Mouse (Mus musculus): ENCODE measurements around the gene Ncoa1. TPM values are rescaled to one million over a fixed set of nuclear protein-coding genes. Genes with fewer than 3 reads are reported as not detected.

Ncoa1 gene
- polyA plus RNA-seq, 1 experiment from 2014 or later, result 10.4 TPM

- no peaks in the 10 kb centered on the region for H3K27me3 ChIP-seq (ENCODE audit: control insufficient read depth, insufficient read depth, low read length)
These were observed 43.4 kb downstream of the Ncoa1 start for GRCm38 (mm10) chr12:4433549-4433948.

DNA sequence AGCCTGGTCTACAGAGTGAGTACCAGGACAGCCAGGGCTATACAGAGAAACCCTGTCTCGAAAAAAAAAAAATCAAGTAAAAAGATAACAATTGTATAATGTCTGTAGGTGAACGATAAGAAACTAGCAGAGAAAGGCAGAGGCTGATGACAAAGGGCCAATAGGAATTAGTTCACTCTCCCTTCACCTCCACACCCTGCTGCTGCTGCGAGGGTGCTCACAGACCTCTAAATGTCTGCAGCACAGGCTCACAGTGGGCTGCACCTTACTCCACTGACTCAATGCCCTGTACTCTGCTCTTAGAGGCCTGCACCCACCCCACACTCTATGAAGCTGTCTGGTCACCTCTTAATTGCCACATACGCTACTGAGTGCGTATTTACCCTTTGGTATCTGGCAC is 45.0 kb downstream of the Ncoa1 start:
- 81% methylated on average over 5 of the region's 5 CpGs for WGBS
- Histone ChIP-seq H3K27me3 (ENCODE audit: control insufficient read depth, insufficient read depth, low read length) (no peaks in the 10 kb centered on the region), H3K4me1 (ENCODE audit: control insufficient read depth, insufficient read depth, low read length) (no peaks in the 10 kb centered on the region), H3K36me3 (ENCODE audit: control insufficient read depth, insufficient read depth, low read length) (no peaks in the 10 kb centered on the region), H3K4me2 (replicated peaks; ENCODE audit: low read depth, low read length) (no peak overlapping the region), H3K9ac (replicated peaks; ENCODE audit: low read depth, low read length) (no peak overlapping the region), H3K27ac (ENCODE audit: low read length) (no peak overlapping the region), H3K4me3 (ENCODE audit: low read depth, low read length) (no peak overlapping the region), H3K9me3 (ENCODE audit: control insufficient read depth, low read depth, low read length) (no peaks in the 10 kb centered on the region)
- no peak for ATAC-seq (ENCODE audit: insufficient number of reproducible peaks, insufficient read depth, low FRiP score, low read depth)

More at GRCm38 (mm10) chr12:4433549-4433948, 43.4 kb downstream of the Ncoa1 start:
- H3K9ac ChIP-seq (replicated peaks; ENCODE audit: low read depth, low read length), result no peak overlapping the region
- no peaks in the 10 kb centered on the region for H3K36me3 ChIP-seq (ENCODE audit: control insufficient read depth, insufficient read depth, low read length)
- no peaks in the 10 kb centered on the region for H3K4me1 ChIP-seq (ENCODE audit: control insufficient read depth, insufficient read depth, low read length)
- ATAC-seq (ENCODE audit: insufficient number of reproducible peaks, insufficient read depth, low FRiP score, low read depth), result no peak
- no peak overlapping the region for H3K27ac ChIP-seq (ENCODE audit: low read length)
- H3K4me2 ChIP-seq (replicated peaks; ENCODE audit: low read depth, low read length), result no peak overlapping the region
- 69% methylated on average over 2 of the region's 2 CpGs for WGBS
- H3K9me3 ChIP-seq (ENCODE audit: control insufficient read depth, low read depth, low read length), result no peaks in the 10 kb centered on the region
- H3K4me3 ChIP-seq (ENCODE audit: low read depth, low read length), result no peak overlapping the region

DNA sequence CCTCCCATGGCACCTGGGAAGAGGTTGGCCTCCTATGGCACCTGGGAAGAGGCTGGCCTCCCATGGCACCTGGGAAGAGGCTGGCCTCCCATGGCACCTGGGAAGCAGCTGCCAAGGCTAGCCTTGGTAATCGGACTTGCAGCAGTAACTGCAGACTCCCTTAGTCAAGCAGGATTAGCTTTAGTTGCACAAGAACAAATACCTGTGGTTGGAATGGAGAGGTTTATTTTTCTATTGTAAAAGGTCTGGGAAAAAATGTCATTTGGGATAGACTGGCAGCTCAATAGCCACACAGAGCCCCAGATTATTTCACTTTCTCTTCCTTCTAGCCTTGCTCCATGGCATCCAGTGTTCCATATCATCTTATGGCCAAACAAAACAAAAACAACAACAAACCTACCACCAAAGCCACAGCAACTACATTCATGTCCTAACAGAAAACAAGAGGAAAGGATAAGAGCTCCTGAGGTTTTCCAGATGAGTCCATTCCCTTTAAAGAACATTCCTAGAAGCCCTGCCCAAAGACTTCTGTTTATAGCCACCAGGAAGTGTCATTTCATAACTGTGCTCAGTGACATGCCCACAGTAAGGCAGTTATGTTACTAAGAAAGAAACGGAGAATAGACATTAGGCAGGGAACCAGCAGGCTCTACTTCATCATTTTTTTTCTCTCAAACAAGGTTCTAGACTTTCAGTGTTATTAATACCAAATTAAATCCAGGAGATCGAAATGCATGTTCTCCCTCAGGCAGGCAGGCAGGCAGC is 46.7 kb downstream of the Ncoa1 start:
- Histone ChIP-seq H3K9me3 (ENCODE audit: control insufficient read depth, low read depth, low read length) (no peaks in the 10 kb centered on the region), H3K4me3 (ENCODE audit: low read depth, low read length) (no peak overlapping the region), H3K4me1 (ENCODE audit: control insufficient read depth, insufficient read depth, low read length) (no peaks in the 10 kb centered on the region), H3K4me2 (replicated peaks; ENCODE audit: low read depth, low read length) (no peak overlapping the region), H3K36me3 (ENCODE audit: control insufficient read depth, insufficient read depth, low read length) (no peaks in the 10 kb centered on the region), H3K9ac (replicated peaks; ENCODE audit: low read depth, low read length) (no peak overlapping the region), H3K27ac (ENCODE audit: low read length) (no peak overlapping the region), H3K27me3 (ENCODE audit: control insufficient read depth, insufficient read depth, low read length) (no peaks in the 10 kb centered on the region)
- WGBS, result 67% methylated on average over 3 of the region's 3 CpGs
- ATAC-seq (ENCODE audit: insufficient number of reproducible peaks, insufficient read depth, low FRiP score, low read depth), result no peak

DNA sequence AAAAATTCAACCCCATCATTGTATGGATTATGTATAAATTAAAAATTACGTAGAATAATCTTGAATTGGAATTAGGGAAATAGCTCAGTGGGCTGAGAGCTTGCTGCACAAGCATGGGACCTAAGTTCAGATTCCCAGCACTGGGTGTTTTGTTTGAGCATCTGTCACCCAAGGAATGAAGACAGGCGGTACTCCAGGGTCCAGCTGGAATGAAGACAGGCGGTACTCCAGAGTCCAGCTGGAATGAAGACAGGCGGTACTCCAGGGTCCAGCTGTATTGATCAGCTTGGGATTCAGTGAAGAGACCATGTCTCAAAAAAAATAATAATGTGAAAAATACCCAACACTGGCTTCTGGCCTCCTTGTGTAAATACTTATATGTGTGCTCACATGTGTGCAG is 58.2 kb downstream of the Ncoa1 start:
- no peak for ATAC-seq (ENCODE audit: insufficient number of reproducible peaks, insufficient read depth, low FRiP score, low read depth)
- H3K27me3 ChIP-seq (ENCODE audit: control insufficient read depth, insufficient read depth, low read length), result no peaks in the 10 kb centered on the region
- no peaks in the 10 kb centered on the region for H3K4me1 ChIP-seq (ENCODE audit: control insufficient read depth, insufficient read depth, low read length)
- no peak overlapping the region for H3K27ac ChIP-seq (ENCODE audit: low read length)
- no peaks in the 10 kb centered on the region for H3K9me3 ChIP-seq (ENCODE audit: control insufficient read depth, low read depth, low read length)
- H3K4me3 ChIP-seq (ENCODE audit: low read depth, low read length), result no peak overlapping the region
- 87% methylated on average over 4 of the region's 4 CpGs for WGBS
- no peaks in the 10 kb centered on the region for H3K36me3 ChIP-seq (ENCODE audit: control insufficient read depth, insufficient read depth, low read length)
- H3K4me2 ChIP-seq (replicated peaks; ENCODE audit: low read depth, low read length), result no peak overlapping the region
- no peak overlapping the region for H3K9ac ChIP-seq (replicated peaks; ENCODE audit: low read depth, low read length)

DNA sequence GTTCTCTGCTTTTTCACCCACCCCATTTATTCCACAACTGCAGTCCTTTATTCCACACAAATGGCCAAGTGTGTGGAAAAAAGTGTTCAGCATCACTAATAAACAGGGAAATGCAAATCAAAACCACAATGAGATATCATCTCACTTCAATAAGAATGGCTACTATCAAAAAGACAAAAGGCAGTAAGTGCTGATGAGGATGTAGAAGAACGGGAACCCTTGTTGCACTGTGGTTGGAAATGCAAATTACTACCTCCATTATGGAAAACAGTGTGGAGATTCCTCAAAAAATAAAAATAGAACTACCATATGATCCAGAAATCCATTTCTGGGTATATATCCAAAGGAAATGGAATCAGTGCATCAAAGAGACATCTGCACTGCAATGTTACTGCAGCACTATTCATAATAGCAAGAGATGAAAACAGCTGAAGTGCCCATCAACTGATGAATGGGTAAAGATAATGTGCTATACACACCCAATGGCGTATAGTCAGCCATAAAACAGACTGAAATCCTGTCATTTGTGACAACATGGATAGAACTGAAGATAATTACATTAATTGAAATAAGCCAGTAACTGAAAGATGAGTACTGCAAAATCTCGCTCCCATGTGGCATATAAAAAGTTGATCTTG is 59.2 kb downstream of the Ncoa1 start:
- no peak for ATAC-seq (ENCODE audit: insufficient number of reproducible peaks, insufficient read depth, low FRiP score, low read depth)
- H3K27me3 ChIP-seq (ENCODE audit: control insufficient read depth, insufficient read depth, low read length), result no peaks in the 10 kb centered on the region
- 81% methylated on average over 3 of the region's 3 CpGs for WGBS
- no peak overlapping the region for H3K4me2 ChIP-seq (replicated peaks; ENCODE audit: low read depth, low read length)
- no peak overlapping the region for H3K9ac ChIP-seq (replicated peaks; ENCODE audit: low read depth, low read length)
- H3K4me3 ChIP-seq (ENCODE audit: low read depth, low read length), result no peak overlapping the region
- H3K9me3 ChIP-seq (ENCODE audit: control insufficient read depth, low read depth, low read length), result no peaks in the 10 kb centered on the region
- no peak overlapping the region for H3K27ac ChIP-seq (ENCODE audit: low read length)
- no peaks in the 10 kb centered on the region for H3K4me1 ChIP-seq (ENCODE audit: control insufficient read depth, insufficient read depth, low read length)
- no peaks in the 10 kb centered on the region for H3K36me3 ChIP-seq (ENCODE audit: control insufficient read depth, insufficient read depth, low read length)

DNA sequence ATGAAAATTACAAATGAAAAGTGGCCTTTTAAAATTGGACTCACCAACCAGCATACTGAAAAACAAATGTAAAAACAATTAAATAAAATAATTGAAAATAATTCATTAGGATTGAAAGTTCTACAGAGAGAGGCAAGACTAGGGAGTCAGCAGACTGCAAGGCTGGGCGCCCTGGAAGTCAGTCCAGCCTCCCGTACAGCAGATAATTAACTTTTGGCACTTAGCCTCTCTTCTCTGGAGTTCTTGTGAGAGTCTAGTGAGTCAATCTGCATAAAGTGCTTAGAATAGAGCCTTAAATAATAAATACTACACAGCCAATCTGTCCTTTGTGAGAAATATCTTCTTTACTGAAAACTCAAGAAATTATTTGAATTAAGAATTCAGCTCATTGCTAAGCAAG is 69.9 kb downstream of the Ncoa1 start:
- Histone ChIP-seq H3K9ac (replicated peaks; ENCODE audit: low read depth, low read length) (no peak overlapping the region), H3K9me3 (ENCODE audit: control insufficient read depth, low read depth, low read length) (no peaks in the 10 kb centered on the region), H3K4me3 (ENCODE audit: low read depth, low read length) (no peak overlapping the region), H3K4me2 (replicated peaks; ENCODE audit: low read depth, low read length) (no peak overlapping the region), H3K27ac (ENCODE audit: low read length) (no peak overlapping the region), H3K36me3 (ENCODE audit: control insufficient read depth, insufficient read depth, low read length) (no peaks in the 10 kb centered on the region), H3K27me3 (ENCODE audit: control insufficient read depth, insufficient read depth, low read length) (no peaks in the 10 kb centered on the region), H3K4me1 (ENCODE audit: control insufficient read depth, insufficient read depth, low read length) (no peaks in the 10 kb centered on the region)
- 67% methylated on average over 2 of the region's 2 CpGs for WGBS
- no peak for ATAC-seq (ENCODE audit: insufficient number of reproducible peaks, insufficient read depth, low FRiP score, low read depth)

DNA sequence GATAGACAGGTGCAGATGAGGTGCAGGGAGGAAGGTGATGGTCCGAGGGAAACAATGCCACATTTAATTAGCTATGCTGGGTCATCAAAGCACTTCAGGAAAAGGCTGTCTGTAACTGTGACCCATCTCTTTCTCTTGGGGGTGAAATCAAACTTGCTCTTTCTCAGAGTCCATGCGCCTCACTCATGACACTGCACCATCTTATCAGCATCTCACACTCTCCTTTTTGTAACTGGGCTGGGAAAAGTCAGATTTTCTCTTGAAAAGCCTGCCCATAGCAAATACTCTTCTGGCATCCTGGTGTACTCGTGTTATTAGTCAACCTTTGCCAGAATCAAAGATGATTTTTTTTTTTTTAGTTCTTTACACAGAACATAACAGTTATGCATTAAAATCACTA is 70.8 kb downstream of the Ncoa1 start:
- ATAC-seq (ENCODE audit: insufficient number of reproducible peaks, insufficient read depth, low FRiP score, low read depth), result no peak
- 80% methylated on average over 3 of the region's 3 CpGs for WGBS
- H3K36me3 ChIP-seq (ENCODE audit: control insufficient read depth, insufficient read depth, low read length), result no peaks in the 10 kb centered on the region
- no peak overlapping the region for H3K4me2 ChIP-seq (replicated peaks; ENCODE audit: low read depth, low read length)
- no peaks in the 10 kb centered on the region for H3K27me3 ChIP-seq (ENCODE audit: control insufficient read depth, insufficient read depth, low read length)
- H3K27ac ChIP-seq (ENCODE audit: low read length), result no peak overlapping the region
- H3K9me3 ChIP-seq (ENCODE audit: control insufficient read depth, low read depth, low read length), result no peaks in the 10 kb centered on the region
- H3K9ac ChIP-seq (replicated peaks; ENCODE audit: low read depth, low read length), result no peak overlapping the region
- no peaks in the 10 kb centered on the region for H3K4me1 ChIP-seq (ENCODE audit: control insufficient read depth, insufficient read depth, low read length)
- H3K4me3 ChIP-seq (ENCODE audit: low read depth, low read length), result no peak overlapping the region

- Histone ChIP-seq H3K4me1 (ENCODE audit: control insufficient read depth, insufficient read depth, low read length) (no peaks in the 10 kb centered on the region), H3K36me3 (ENCODE audit: control insufficient read depth, insufficient read depth, low read length) (no peaks in the 10 kb centered on the region), H3K27me3 (ENCODE audit: control insufficient read depth, insufficient read depth, low read length) (no peaks in the 10 kb centered on the region), H3K4me3 (ENCODE audit: low read depth, low read length) (no peak overlapping the region), H3K27ac (ENCODE audit: low read length) (no peak overlapping the region), H3K9ac (replicated peaks; ENCODE audit: low read depth, low read length) (no peak overlapping the region), H3K9me3 (ENCODE audit: control insufficient read depth, low read depth, low read length) (no peaks in the 10 kb centered on the region), H3K4me2 (replicated peaks; ENCODE audit: low read depth, low read length) (no peak overlapping the region)
- no peak for ATAC-seq (ENCODE audit: insufficient number of reproducible peaks, insufficient read depth, low FRiP score, low read depth)
- 68% methylated on average over 4 of the region's 4 CpGs for WGBS
These were observed 73.8 kb downstream of the Ncoa1 start for GRCm38 (mm10) chr12:4403206-4403605.
